Mouse (Mus musculus) liver, embryonic 14.5 days (tissue): ENCODE measurements around the gene Scin.

Experiments
- CTCF ChIP-seq: IDR thresholded peaks from 2 replicates; pipeline ENCODE4 v1.5.1; 2016; ENCODE audit warnings: antibody characterized with exemption, low read depth, control low read depth
- EP300 ChIP-seq: IDR thresholded peaks from 2 replicates; pipeline ENCODE4 v1.6.1; 2016; ENCODE audit warnings: antibody characterized with exemption, low read depth

DNA sequence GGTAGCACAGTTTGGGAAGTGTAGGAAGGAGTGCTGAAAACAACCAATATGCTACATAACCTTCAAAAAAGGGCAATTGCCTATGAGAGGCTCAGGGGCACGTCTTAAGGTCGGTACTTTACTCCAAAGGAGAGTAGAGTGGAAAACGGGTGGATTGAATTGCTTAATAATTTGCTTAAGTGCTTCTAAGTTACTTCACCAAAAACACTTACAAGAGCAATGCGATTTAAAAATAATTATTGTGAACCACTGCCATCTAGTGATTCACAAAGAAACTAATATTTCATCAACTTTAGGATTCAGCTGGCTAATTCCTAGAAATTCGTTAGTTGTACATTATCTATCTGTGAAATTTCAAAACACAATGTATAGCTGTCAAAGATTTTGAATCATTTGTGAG, 60.4 kb downstream of the Scin start:
- TF ChIP-seq CTCF (no peak), EP300 (no peak)
